Mouse (Mus musculus) forebrain, embryonic 12.5 days (tissue): ENCODE results near the gene Col18a1. TPM values are rescaled to one million over a fixed set of nuclear protein-coding genes. Genes with fewer than 3 reads are reported as not detected.

Experiments used
- ATAC-seq: fragments of 200-750 bp; cut with Nextera tagmentation; 2 replicates; pipeline ENCODE4 v1.8.0; 2017; ENCODE audit warnings: moderate TSS enrichment; ENCODE audit not compliant: low FRiP score
- H3K27ac ChIP-seq: fragments of 300-500 bp; sonication (generic); 2 replicates; pipeline ENCODE4 v1.5.1; 2016; ENCODE audit warnings: mild to moderate bottlenecking
- H3K27me3 ChIP-seq: fragments of 300-500 bp; sonication (generic); 2 replicates; pipeline ENCODE4 v1.6.1; 2016; ENCODE audit warnings: mild to moderate bottlenecking
- H3K36me3 ChIP-seq: fragments of 300-500 bp; sonication (generic); replicated peaks from 2 replicates; pipeline ENCODE4 v1.6.1; 2016; ENCODE audit warnings: mild to moderate bottlenecking
- H3K4me1 ChIP-seq: fragments of 300-500 bp; sonication (generic); 2 replicates; pipeline ENCODE4 v1.6.1; 2016
- H3K4me2 ChIP-seq: fragments of 300-500 bp; sonication (generic); 2 replicates; pipeline ENCODE4 v1.6.1; 2016; ENCODE audit warnings: mild to moderate bottlenecking, moderate library complexity
- H3K4me3 ChIP-seq: fragments of 300-500 bp; sonication (generic); replicated peaks from 2 replicates; pipeline ENCODE4 v1.5.1; 2016; ENCODE audit warnings: mild to moderate bottlenecking
- H3K9ac ChIP-seq: fragments of 300-500 bp; sonication (generic); 2 replicates; pipeline ENCODE4 v1.6.1; 2016; ENCODE audit warnings: mild to moderate bottlenecking
- H3K9me3 ChIP-seq: fragments of 300-500 bp; sonication (generic); 2 replicates; pipeline ENCODE4 v1.6.1; 2016
- WGBS: fragments of 180-500 bp; shearing (Covaris S2); methylation state at CpG from one replicate; pipeline ENCODE4 v1.1.7; 2016; 5-methylcytosine and 5-hydroxymethylcytosine counted together
- polyA plus RNA-seq: library from polyadenylated mRNA; unstranded; fragments of >200 nt; fragmentation: Nextera tagmentation; extraction: Ambion mirVana; gene quantifications from 2 replicates; pipeline ENCODE4 v1.2.1, GENCODE M21; 2016

The Col18a1 gene
- polyA plus RNA-seq, 1 experiment from 2014 or later, result 83.1 TPM

GRCm38 (mm10) chr10:77070072-77070471 is 96.3 kb downstream of the Col18a1 start:
- Histone ChIP-seq H3K4me2 (no peak overlapping the region), H3K4me3 (no peak overlapping the region), H3K4me1 (no peaks in the 10 kb centered on the region), H3K9ac (no peak overlapping the region), H3K9me3 (no peaks in the 10 kb centered on the region), H3K27ac (no peak overlapping the region), H3K27me3 (no peaks in the 10 kb centered on the region), H3K36me3 (peaks cover 38% of the 10 kb centered on the region)
- 71% methylated on average over 4 of the region's 4 CpGs for WGBS
- ATAC-seq, result peak; percentile 61; the same call in 1 of the 2 replicates

- Histone ChIP-seq H3K27ac (no peak overlapping the region), H3K27me3 (no peaks in the 10 kb centered on the region), H3K4me2 (no peak overlapping the region), H3K4me3 (no peak overlapping the region), H3K9ac (no peak overlapping the region), H3K36me3 (peaks cover 45% of the 10 kb centered on the region), H3K9me3 (no peaks in the 10 kb centered on the region), H3K4me1 (no peaks in the 10 kb centered on the region)
- WGBS, result 95% methylated on average over 7 of the region's 7 CpGs
- no peak for ATAC-seq
Observed at GRCm38 (mm10) chr10:77068469-77068868, 97.9 kb downstream of the Col18a1 start.

GRCm38 (mm10) chr10:77064659-77065058 is 101.7 kb downstream of the Col18a1 start:
- ATAC-seq, result no peak
- Histone ChIP-seq H3K27me3 (no peaks in the 10 kb centered on the region), H3K27ac (no peak overlapping the region), H3K9me3 (no peaks in the 10 kb centered on the region), H3K4me3 (no peak overlapping the region), H3K36me3 (peaks cover 40% of the 10 kb centered on the region), H3K4me1 (no peaks in the 10 kb centered on the region), H3K4me2 (no peak overlapping the region), H3K9ac (no peak overlapping the region)

GRCm38 (mm10) chr10:77064239-77064638 is 102.1 kb downstream of the Col18a1 start:
- WGBS, result 96% methylated on average over 3 of the region's 3 CpGs
- H3K36me3 ChIP-seq, result peaks cover 37% of the 10 kb centered on the region
- H3K9ac ChIP-seq, result no peak overlapping the region
- H3K9me3 ChIP-seq, result no peaks in the 10 kb centered on the region
- H3K4me3 ChIP-seq, result no peak overlapping the region
- no peaks in the 10 kb centered on the region for H3K4me1 ChIP-seq
- H3K27me3 ChIP-seq, result no peaks in the 10 kb centered on the region
- no peak overlapping the region for H3K27ac ChIP-seq
- H3K4me2 ChIP-seq, result no peak overlapping the region
- no peak for ATAC-seq

GRCm38 (mm10) chr10:77062393-77063010 is 103.8 kb downstream of the Col18a1 start:
- no peak for ATAC-seq
- H3K27ac ChIP-seq, result no peak overlapping the region
- WGBS, result 87% methylated on average over 11 of the region's 11 CpGs
- no peaks in the 10 kb centered on the region for H3K27me3 ChIP-seq
- no peaks in the 10 kb centered on the region for H3K9me3 ChIP-seq
- H3K4me2 ChIP-seq, result no peak overlapping the region
- no peak overlapping the region for H3K4me3 ChIP-seq
- peaks cover 29% of the 10 kb centered on the region for H3K36me3 ChIP-seq
- H3K9ac ChIP-seq, result no peak overlapping the region
- H3K4me1 ChIP-seq, result no peaks in the 10 kb centered on the region

GRCm38 (mm10) chr10:77061426-77061825 is 104.9 kb downstream of the Col18a1 start:
- Histone ChIP-seq H3K36me3 (peaks cover 20% of the 10 kb centered on the region), H3K4me1 (no peaks in the 10 kb centered on the region), H3K4me3 (no peak overlapping the region), H3K9ac (no peak overlapping the region), H3K27ac (no peak overlapping the region), H3K4me2 (no peak overlapping the region), H3K9me3 (no peaks in the 10 kb centered on the region), H3K27me3 (no peaks in the 10 kb centered on the region)
- WGBS, result 83% methylated on average over 3 of the region's 3 CpGs
- ATAC-seq, result no peak

GRCm38 (mm10) chr10:77056768-77057167 is 109.6 kb downstream of the Col18a1 start:
- Histone ChIP-seq H3K4me2 (no peak overlapping the region), H3K9me3 (no peaks in the 10 kb centered on the region), H3K27me3 (no peaks in the 10 kb centered on the region), H3K36me3 (peaks cover 24% of the 10 kb centered on the region), H3K9ac (no peak overlapping the region), H3K4me3 (no peak overlapping the region), H3K27ac (no peak overlapping the region), H3K4me1 (no peaks in the 10 kb centered on the region)
- WGBS, result 84% methylated on average over 10 of the region's 10 CpGs
- ATAC-seq, result no peak

- 87% methylated on average over 3 of the region's 3 CpGs for WGBS
- ATAC-seq, result no peak
- H3K36me3 ChIP-seq, result peaks cover 87% of the 10 kb centered on the region
Observed at GRCm38 (mm10) chr10:77048606-77049005, 117.7 kb downstream of the Col18a1 start.

GRCm38 (mm10) chr10:77048196-77048595 is 118.2 kb downstream of the Col18a1 start:
- peaks cover 84% of the 10 kb centered on the region for H3K36me3 ChIP-seq
- no peaks in the 10 kb centered on the region for H3K4me1 ChIP-seq
- no peak overlapping the region for H3K4me3 ChIP-seq
- no peak overlapping the region for H3K9ac ChIP-seq
- ATAC-seq, result no peak
- H3K27me3 ChIP-seq, result no peaks in the 10 kb centered on the region
- no peak overlapping the region for H3K4me2 ChIP-seq
- no peak overlapping the region for H3K27ac ChIP-seq
- H3K9me3 ChIP-seq, result no peaks in the 10 kb centered on the region
- 83% methylated on average over 4 of the region's 4 CpGs for WGBS

More at GRCm38 (mm10) chr10:77048606-77049005, 117.7 kb downstream of the Col18a1 start:
- H3K27ac ChIP-seq, result no peak overlapping the region
- no peaks in the 10 kb centered on the region for H3K27me3 ChIP-seq
- H3K9me3 ChIP-seq, result no peaks in the 10 kb centered on the region
- no peak overlapping the region for H3K4me3 ChIP-seq
- H3K4me1 ChIP-seq, result no peaks in the 10 kb centered on the region
- H3K9ac ChIP-seq, result no peak overlapping the region
- H3K4me2 ChIP-seq, result no peak overlapping the region

GRCm38 (mm10) chr10:77038579-77039174 is 127.7 kb downstream of the Col18a1 start:
- Histone ChIP-seq H3K4me1 (peaks cover 15% of the 10 kb centered on the region), H3K36me3 (peaks cover 38% of the 10 kb centered on the region), H3K27ac (no peak overlapping the region), H3K27me3 (no peaks in the 10 kb centered on the region), H3K9ac (no peak overlapping the region), H3K4me3 (no peak overlapping the region), H3K4me2 (no peak overlapping the region), H3K9me3 (no peaks in the 10 kb centered on the region)
- no peak for ATAC-seq
- 68% methylated on average over 8 of the region's 8 CpGs for WGBS

- H3K9ac ChIP-seq, result 0 out of 2 replicates have a peak overlapping the region, but pooled peaks have one; percentile 12
- H3K4me3 ChIP-seq, result no peak overlapping the region
- H3K27ac ChIP-seq, result no peak overlapping the region
- peaks cover 16% of the 10 kb centered on the region for H3K36me3 ChIP-seq
- WGBS, result 87% methylated on average over 6 of the region's 6 CpGs
- no peak overlapping the region for H3K4me2 ChIP-seq
- H3K27me3 ChIP-seq, result peaks cover 15% of the 10 kb centered on the region
- no peaks in the 10 kb centered on the region for H3K9me3 ChIP-seq
- ATAC-seq, result no peak
- peaks cover 24% of the 10 kb centered on the region for H3K4me1 ChIP-seq
Observed at GRCm38 (mm10) chr10:77035487-77035886, 130.9 kb downstream of the Col18a1 start.

- peaks cover 15% of the 10 kb centered on the region for H3K27me3 ChIP-seq
- H3K4me2 ChIP-seq, result peak overlapping the region; percentile 91
- H3K9me3 ChIP-seq, result no peaks in the 10 kb centered on the region
- H3K36me3 ChIP-seq, result peaks cover 3% of the 10 kb centered on the region
- peak overlapping the region; percentile 78 for H3K9ac ChIP-seq
- H3K4me1 ChIP-seq, result peaks cover 24% of the 10 kb centered on the region
- H3K27ac ChIP-seq, result no peak overlapping the region
- under 1% methylated on average over 30 of the region's 30 CpGs for WGBS
- H3K4me3 ChIP-seq, result peak overlapping the region; percentile 66
- peak; percentile 75 for ATAC-seq
Observed at GRCm38 (mm10) chr10:77033323-77034025, 132.9 kb downstream of the Col18a1 start.
